Mouse (Mus musculus): Measurements from ENCODE around the gene Ankrd13c. TPM values are rescaled to one million over a fixed set of nuclear protein-coding genes. Genes with fewer than 3 reads are reported as not detected.
"Not testable (repeated sequence)": the region's sequence is repeated elsewhere in the genome, so short reads cannot be mapped to it uniquely, and the experiment has no call there.

Ankrd13c gene
- polyA plus RNA-seq, 1 experiment: 34.9 TPM

DNA sequence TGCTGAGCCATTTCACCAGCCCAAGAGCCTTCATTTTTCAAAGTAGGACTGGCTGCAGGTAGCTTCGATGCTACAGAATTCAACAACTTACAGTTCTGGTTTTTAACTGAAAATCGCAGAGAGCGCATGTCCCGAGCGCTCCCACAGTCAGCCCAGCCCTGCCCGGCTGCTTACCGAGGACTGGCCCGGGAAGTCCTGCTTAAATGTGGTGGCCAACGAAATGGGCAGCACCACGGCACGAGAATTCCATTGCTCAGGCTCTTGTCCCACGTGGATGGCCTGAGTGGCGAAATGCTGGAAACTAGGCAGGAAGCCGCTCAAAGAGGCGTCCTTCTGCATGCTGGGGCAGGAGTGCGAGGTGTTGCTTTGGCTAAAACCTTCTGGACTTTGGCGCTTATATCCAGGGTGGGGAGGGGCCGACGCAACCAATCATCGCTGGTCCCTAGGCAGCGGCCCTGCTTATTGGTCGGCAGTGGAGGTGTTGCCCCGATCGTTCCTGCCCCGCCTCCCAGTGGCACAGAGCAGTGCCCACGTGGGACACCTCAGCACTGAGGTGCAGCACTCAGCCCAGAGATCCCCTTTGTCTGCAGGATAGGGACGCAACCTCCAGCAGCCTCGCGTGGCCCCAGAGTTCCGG lies 22.2 kb upstream of the Ankrd13c start, which contains the start of gene Cth:
Gene Cth (minus strand): TSS at position 386 of the 637 bp plus-strand sequence.
- H3K27ac ChIP-seq (ENCODE audit: insufficient read depth, low read depth, low read length): no peak within 1 kb of the TSS
- TF ChIP-seq CTCF (IDR thresholded peaks at IDR 0.05; ENCODE audit: low read depth, low read length) (no peak), POLR2A (IDR thresholded peaks at IDR 0.05; ENCODE audit: borderline replicate concordance, low read depth, low read length) (no peak)
- H3K4me3 ChIP-seq (ENCODE audit: insufficient read depth, low read length): peak within 1 kb of the TSS; percentile 76

GRCm38 (mm10) chr3:157925706-157926510 lies 21.1 kb upstream of the Ankrd13c start:
- TF ChIP-seq POLR2A (IDR thresholded peaks at IDR 0.05; ENCODE audit: borderline replicate concordance, low read depth, low read length) (no peak), CTCF (IDR thresholded peaks at IDR 0.05; ENCODE audit: low read depth, low read length) (no peak)
- Histone ChIP-seq H3K4me1 (ENCODE audit: control insufficient read depth, insufficient read depth, low read length) (no peaks in the 10 kb centered on the region), H3K4me3 (ENCODE audit: insufficient read depth, low read length) (no peak overlapping the region), H3K27ac (ENCODE audit: insufficient read depth, low read depth, low read length) (no peak overlapping the region)

More for the DNA sequence above, 22.2 kb upstream of the Ankrd13c start, which contains the start of gene Cth:
- no peaks in the 10 kb centered on the region for H3K4me1 ChIP-seq (ENCODE audit: control insufficient read depth, insufficient read depth, low read length)

DNA sequence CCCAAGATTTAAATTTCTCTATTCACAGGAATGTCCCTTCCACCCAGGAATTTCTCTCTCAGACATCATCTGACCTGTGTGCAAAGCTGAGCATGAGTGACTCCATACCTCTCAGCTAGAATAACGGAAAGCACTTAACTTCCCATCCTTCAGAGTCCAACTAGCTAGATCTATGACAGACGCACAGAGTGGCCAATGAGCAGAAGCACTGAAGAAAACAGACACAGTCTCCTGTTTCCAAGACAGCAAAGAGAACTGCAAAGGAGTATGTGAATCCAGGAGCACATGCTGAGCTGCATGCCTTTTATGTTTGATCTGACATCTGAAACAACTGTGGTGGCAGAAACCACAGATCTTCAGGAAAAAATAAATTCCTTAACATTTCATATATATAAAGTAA lies 20.3 kb upstream of the Ankrd13c start:
- Histone ChIP-seq H3K4me3 (ENCODE audit: insufficient read depth, low read length) (no peak overlapping the region), H3K27ac (ENCODE audit: insufficient read depth, low read depth, low read length) (no peak overlapping the region)
- no peak for TF ChIP-seq CTCF (IDR thresholded peaks at IDR 0.05; ENCODE audit: low read depth, low read length)
- no peak for TF ChIP-seq POLR2A (IDR thresholded peaks at IDR 0.05; ENCODE audit: borderline replicate concordance, low read depth, low read length)

DNA sequence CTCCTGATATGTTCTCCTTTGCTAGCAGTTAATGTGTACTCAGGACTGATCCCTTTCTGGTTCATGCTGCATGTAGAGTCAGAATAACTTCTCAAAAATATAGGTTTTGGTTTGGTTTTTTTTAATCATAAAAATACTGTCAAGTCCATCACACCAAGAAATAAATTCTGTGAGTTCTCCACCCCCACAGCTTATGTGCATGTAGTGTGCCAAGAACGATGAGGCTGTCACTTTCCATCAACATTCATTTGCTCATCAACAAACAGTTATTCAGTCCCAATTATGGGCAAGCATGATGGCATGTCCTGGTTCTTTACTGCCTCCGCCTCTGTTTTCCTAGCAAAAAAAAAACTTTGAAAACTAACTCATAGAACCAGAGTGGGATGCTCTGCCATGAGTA lies 18.3 kb upstream of the Ankrd13c start:
- H3K27ac ChIP-seq (ENCODE audit: insufficient read depth, low read depth, low read length): no peak overlapping the region
- peaks cover 4% of the 10 kb centered on the region for H3K4me1 ChIP-seq (ENCODE audit: control insufficient read depth, insufficient read depth, low read length)
- TF ChIP-seq POLR2A (IDR thresholded peaks at IDR 0.05; ENCODE audit: borderline replicate concordance, low read depth, low read length) (no peak), CTCF (IDR thresholded peaks at IDR 0.05; ENCODE audit: low read depth, low read length) (no peak)
- H3K4me3 ChIP-seq (ENCODE audit: insufficient read depth, low read length): no peak overlapping the region

More for the DNA sequence above, 20.3 kb upstream of the Ankrd13c start:
- H3K4me1 ChIP-seq (ENCODE audit: control insufficient read depth, insufficient read depth, low read length): no peaks in the 10 kb centered on the region

- no peak overlapping the region for H3K4me3 ChIP-seq (ENCODE audit: insufficient read depth, low read length)
- TF ChIP-seq CTCF (IDR thresholded peaks at IDR 0.05; ENCODE audit: low read depth, low read length) (no peak), POLR2A (IDR thresholded peaks at IDR 0.05; ENCODE audit: borderline replicate concordance, low read depth, low read length) (no peak)
- peaks cover 5% of the 10 kb centered on the region for H3K4me1 ChIP-seq (ENCODE audit: control insufficient read depth, insufficient read depth, low read length)
- H3K27ac ChIP-seq (ENCODE audit: insufficient read depth, low read depth, low read length): no peak overlapping the region
These were observed 17.6 kb upstream of the Ankrd13c start for GRCm38 (mm10) chr3:157929417-157929816.

- H3K4me1 ChIP-seq (ENCODE audit: control insufficient read depth, insufficient read depth, low read length): peaks cover 5% of the 10 kb centered on the region
- TF ChIP-seq CTCF (IDR thresholded peaks at IDR 0.05; ENCODE audit: low read depth, low read length) (no peak), POLR2A (IDR thresholded peaks at IDR 0.05; ENCODE audit: borderline replicate concordance, low read depth, low read length) (no peak)
- H3K27ac ChIP-seq (ENCODE audit: insufficient read depth, low read depth, low read length): no peak overlapping the region
- no peak overlapping the region for H3K4me3 ChIP-seq (ENCODE audit: insufficient read depth, low read length)
These were observed 15.4 kb upstream of the Ankrd13c start for GRCm38 (mm10) chr3:157931592-157931991.

- TF ChIP-seq POLR2A (IDR thresholded peaks at IDR 0.05; ENCODE audit: borderline replicate concordance, low read depth, low read length): no peak
- no peak for TF ChIP-seq CTCF (IDR thresholded peaks at IDR 0.05; ENCODE audit: low read depth, low read length)
- Histone ChIP-seq H3K27ac (ENCODE audit: insufficient read depth, low read depth, low read length) (no peak overlapping the region), H3K4me1 (ENCODE audit: control insufficient read depth, insufficient read depth, low read length) (peaks cover 5% of the 10 kb centered on the region), H3K4me3 (ENCODE audit: insufficient read depth, low read length) (no peak overlapping the region)
These were observed 15.0 kb upstream of the Ankrd13c start for GRCm38 (mm10) chr3:157932074-157932473.

DNA sequence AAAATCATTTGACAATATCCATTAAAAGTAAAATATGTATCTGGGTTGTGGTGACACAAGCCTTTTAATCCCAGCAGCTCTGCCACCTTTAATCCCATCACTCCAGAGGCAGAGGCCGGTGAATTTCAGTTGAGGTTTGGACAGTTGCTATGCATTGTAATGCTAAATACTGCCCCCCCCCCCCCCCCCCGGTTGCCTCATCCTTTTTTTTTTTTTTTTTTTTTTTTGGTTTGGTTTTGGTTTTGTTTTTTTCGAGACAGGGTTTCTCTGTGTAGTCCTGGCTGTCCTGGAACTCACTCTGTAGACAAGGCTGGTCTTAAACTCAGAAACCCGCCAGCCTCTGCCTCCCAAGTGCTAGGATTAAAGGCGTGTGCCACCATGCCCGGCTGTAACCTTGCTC lies 13.8 kb upstream of the Ankrd13c start:
- H3K27ac ChIP-seq (ENCODE audit: insufficient read depth, low read depth, low read length); H3K4me1 ChIP-seq (ENCODE audit: control insufficient read depth, insufficient read depth, low read length); H3K4me3 ChIP-seq (ENCODE audit: insufficient read depth, low read length): not testable (repeated sequence)

- Histone ChIP-seq H3K27ac (ENCODE audit: insufficient read depth, low read depth, low read length) (no peak overlapping the region), H3K4me1 (ENCODE audit: control insufficient read depth, insufficient read depth, low read length) (peaks cover 5% of the 10 kb centered on the region)
- TF ChIP-seq POLR2A (IDR thresholded peaks at IDR 0.05; ENCODE audit: borderline replicate concordance, low read depth, low read length) (no peak), CTCF (IDR thresholded peaks at IDR 0.05; ENCODE audit: low read depth, low read length) (no peak)
These were observed 12.7 kb upstream of the Ankrd13c start for GRCm38 (mm10) chr3:157934301-157934823.

GRCm38 (mm10) chr3:157938585-157938984 lies 8.5 kb upstream of the Ankrd13c start:
- Histone ChIP-seq H3K27ac (ENCODE audit: insufficient read depth, low read depth, low read length) (no peak overlapping the region), H3K4me1 (ENCODE audit: control insufficient read depth, insufficient read depth, low read length) (peaks cover 7% of the 10 kb centered on the region), H3K4me3 (ENCODE audit: insufficient read depth, low read length) (no peak overlapping the region)
- TF ChIP-seq CTCF (IDR thresholded peaks at IDR 0.05; ENCODE audit: low read depth, low read length) (no peak), POLR2A (IDR thresholded peaks at IDR 0.05; ENCODE audit: borderline replicate concordance, low read depth, low read length) (no peak)

More at GRCm38 (mm10) chr3:157934301-157934823, 12.7 kb upstream of the Ankrd13c start:
- H3K4me3 ChIP-seq (ENCODE audit: insufficient read depth, low read length): no peak overlapping the region

All from bone marrow macrophage, adult 2 months (primary cell).